Mouse (Mus musculus): ENCODE results near the gene Golt1a. TPM values are rescaled to one million over a fixed set of nuclear protein-coding genes. Genes with fewer than 3 reads are reported as not detected.
"Not testable (repeated sequence)": the region's sequence is repeated elsewhere in the genome, so short reads cannot be mapped to it uniquely, and the experiment has no call there.

The Golt1a gene
- polyA plus RNA-seq, 1 experiment from 2014 or later, result not detected

DNA sequence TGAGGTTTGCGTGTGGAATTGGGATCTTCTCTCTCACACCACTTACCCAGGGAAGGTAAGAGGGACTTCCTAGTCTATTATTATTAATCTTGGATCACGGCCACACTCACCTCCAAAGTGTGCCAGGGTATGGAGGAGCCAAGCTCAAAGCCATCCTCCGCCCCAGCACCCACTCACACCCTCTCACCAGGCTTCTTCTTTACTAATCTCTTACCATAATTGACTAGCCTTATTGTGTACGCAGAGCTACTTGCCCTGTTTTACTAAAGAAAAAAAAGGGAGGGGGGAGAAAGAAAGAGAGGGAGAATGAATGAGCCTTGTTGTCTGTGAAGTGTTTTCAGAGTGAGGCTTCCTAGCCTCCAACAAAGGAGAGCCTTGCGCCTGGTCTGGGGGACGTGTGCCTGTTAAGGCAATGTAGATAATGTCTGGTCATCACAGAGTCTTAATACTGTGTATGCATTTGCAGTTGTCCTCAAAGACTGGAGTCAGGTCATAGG lies 18.7 kb downstream of the Golt1a start:
- H3K4me1 ChIP-seq (ENCODE audit: control insufficient read depth, insufficient read depth, low read length), result peaks cover 21% of the 10 kb centered on the region
- no peaks in the 10 kb centered on the region for H3K36me3 ChIP-seq (ENCODE audit: control insufficient read depth, insufficient read depth, low read length)
- H3K4me2 ChIP-seq (ENCODE audit: low read length), result no peak overlapping the region
- no peaks in the 10 kb centered on the region for H3K9me3 ChIP-seq (ENCODE audit: control insufficient read depth, low read length)
- DNase-seq, result peak; percentile 38
- 50% methylated on average over 6 of the region's 6 CpGs for WGBS
- H3K9ac ChIP-seq (replicated peaks; ENCODE audit: low read length), result no peak overlapping the region
- no peak for ATAC-seq (ENCODE audit: low FRiP score, low TSS enrichment)
- peaks cover 10% of the 10 kb centered on the region; the same call in 1 of the 2 replicates for H3K27me3 ChIP-seq (ENCODE audit: control insufficient read depth, insufficient read depth, low read length)
- no peak overlapping the region for H3K27ac ChIP-seq (replicated peaks; ENCODE audit: low read depth, low read length)
- H3K4me3 ChIP-seq (replicated peaks; ENCODE audit: low read depth, low read length), result no peak overlapping the region

DNA sequence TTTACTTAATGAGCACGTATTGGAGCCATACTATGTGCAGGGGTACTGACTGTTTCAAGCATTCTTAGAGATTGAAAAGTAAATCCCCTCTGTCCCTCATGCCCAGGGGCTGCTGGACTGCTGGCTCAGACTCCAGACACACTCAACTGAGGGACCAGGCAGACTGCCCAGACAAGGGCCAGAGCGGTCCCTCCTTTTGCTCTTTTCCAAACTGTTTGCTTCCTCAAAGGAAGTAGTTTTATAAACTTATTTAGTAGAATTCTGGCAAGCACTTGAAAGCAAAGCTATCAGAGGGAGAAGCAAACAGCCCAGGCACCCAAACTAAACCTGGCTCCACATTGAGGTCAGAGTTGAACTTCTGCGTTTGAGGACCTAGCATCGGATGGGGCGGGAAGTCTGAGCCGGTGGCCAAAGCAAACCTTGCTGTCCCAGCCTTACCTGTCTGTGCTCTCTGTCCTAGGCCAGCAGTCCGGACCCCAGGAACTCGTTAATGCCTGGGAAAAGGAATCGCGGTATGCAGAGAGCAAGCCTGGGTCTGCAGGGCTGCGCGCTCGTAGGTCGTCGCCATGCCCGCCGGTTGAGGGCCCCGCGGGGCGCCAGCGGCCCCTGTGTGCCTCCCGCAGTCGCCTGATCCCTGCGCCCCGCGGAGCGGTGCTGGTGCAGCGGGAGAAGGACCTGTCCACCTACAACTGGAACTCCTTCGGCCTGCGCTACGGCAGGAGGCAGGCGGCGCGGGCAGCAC lies 19.5 kb downstream of the Golt1a start:
- H3K9me3 ChIP-seq (ENCODE audit: control insufficient read depth, low read length), result no peaks in the 10 kb centered on the region
- H3K9ac ChIP-seq (replicated peaks; ENCODE audit: low read length), result no peak overlapping the region; the same call in 1 of the 2 replicates
- H3K4me1 ChIP-seq (ENCODE audit: control insufficient read depth, insufficient read depth, low read length), result peaks cover 21% of the 10 kb centered on the region
- ATAC-seq (ENCODE audit: low FRiP score, low TSS enrichment) (no peak), DNase-seq (peak; percentile 31)
- H3K36me3 ChIP-seq (ENCODE audit: control insufficient read depth, insufficient read depth, low read length), result no peaks in the 10 kb centered on the region
- H3K27me3 ChIP-seq (ENCODE audit: control insufficient read depth, insufficient read depth, low read length), result peaks cover 10% of the 10 kb centered on the region; the same call in 1 of the 2 replicates
- H3K4me2 ChIP-seq (ENCODE audit: low read length), result peak overlapping the region; percentile 55
- no peak overlapping the region for H3K27ac ChIP-seq (replicated peaks; ENCODE audit: low read depth, low read length)
- H3K4me3 ChIP-seq (replicated peaks; ENCODE audit: low read depth, low read length), result peak overlapping the region; percentile 28; the same call in 1 of the 2 replicates
- 9% methylated on average over 34 of the region's 34 CpGs for WGBS

DNA sequence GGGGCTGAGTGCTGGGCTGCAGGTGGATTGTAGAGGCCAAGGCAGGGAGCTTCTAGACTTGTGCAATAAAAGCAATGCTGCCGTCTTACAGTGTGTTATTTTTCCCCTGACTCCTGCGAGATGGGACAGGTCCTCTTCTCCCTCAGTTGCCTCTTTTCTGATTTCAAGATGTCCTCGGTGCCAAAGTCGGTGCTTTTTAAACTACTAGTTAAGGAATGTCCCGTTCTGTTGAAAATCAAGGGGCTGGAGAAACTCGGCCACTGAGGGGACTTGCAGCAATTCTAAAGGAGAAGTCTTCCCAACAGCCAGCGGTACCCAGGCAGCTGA lies 20.0 kb downstream of the Golt1a start:
- Histone ChIP-seq H3K4me1 (ENCODE audit: control insufficient read depth, insufficient read depth, low read length) (peaks cover 21% of the 10 kb centered on the region), H3K9ac (replicated peaks; ENCODE audit: low read length) (no peak overlapping the region; the same call in 1 of the 2 replicates), H3K4me3 (replicated peaks; ENCODE audit: low read depth, low read length) (peak overlapping the region; percentile 28; the same call in 1 of the 2 replicates), H3K27ac (replicated peaks; ENCODE audit: low read depth, low read length) (no peak overlapping the region), H3K9me3 (ENCODE audit: control insufficient read depth, low read length) (no peaks in the 10 kb centered on the region), H3K27me3 (ENCODE audit: control insufficient read depth, insufficient read depth, low read length) (peaks cover 10% of the 10 kb centered on the region; the same call in 1 of the 2 replicates), H3K36me3 (ENCODE audit: control insufficient read depth, insufficient read depth, low read length) (no peaks in the 10 kb centered on the region), H3K4me2 (ENCODE audit: low read length) (peak overlapping the region; percentile 55)
- ATAC-seq (ENCODE audit: low FRiP score, low TSS enrichment), result no peak
- WGBS, result 25% methylated on average over 7 of the region's 7 CpGs
- no peak for DNase-seq

DNA sequence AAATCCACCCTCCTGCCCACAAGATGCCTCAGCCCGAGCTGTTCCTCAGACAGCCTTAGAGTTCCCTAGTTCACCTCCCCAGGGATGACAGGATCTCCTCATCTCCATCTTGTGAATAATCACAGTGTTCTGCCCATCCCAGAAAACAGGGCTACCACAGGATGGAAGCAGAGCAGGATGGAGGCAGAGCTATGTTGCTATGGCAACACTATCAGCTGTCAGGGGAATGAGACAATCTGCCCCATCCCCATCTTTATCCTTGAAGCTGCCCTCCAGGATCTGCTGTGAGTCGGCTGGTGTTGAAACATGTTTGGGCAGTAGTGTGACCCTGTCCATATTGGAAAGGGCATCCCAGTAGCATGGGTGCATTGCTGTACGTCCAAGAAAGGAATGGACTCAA lies 21.5 kb downstream of the Golt1a start:
- 20% methylated on average over 3 of the region's 3 CpGs for WGBS
- DNase-seq, result peak; percentile 80
- Histone ChIP-seq H3K9ac (replicated peaks; ENCODE audit: low read length) (no peak overlapping the region), H3K4me1 (ENCODE audit: control insufficient read depth, insufficient read depth, low read length) (peaks cover 21% of the 10 kb centered on the region), H3K4me3 (replicated peaks; ENCODE audit: low read depth, low read length) (no peak overlapping the region), H3K9me3 (ENCODE audit: control insufficient read depth, low read length) (no peaks in the 10 kb centered on the region), H3K27ac (replicated peaks; ENCODE audit: low read depth, low read length) (peak overlapping the region; percentile 50), H3K27me3 (ENCODE audit: control insufficient read depth, insufficient read depth, low read length) (peaks cover 10% of the 10 kb centered on the region; the same call in 1 of the 2 replicates), H3K36me3 (ENCODE audit: control insufficient read depth, insufficient read depth, low read length) (no peaks in the 10 kb centered on the region), H3K4me2 (ENCODE audit: low read length) (peak overlapping the region; percentile 27; the same call in 1 of the 2 replicates)
- ATAC-seq (ENCODE audit: low FRiP score, low TSS enrichment), result peak; percentile 53; the same call in 1 of the 2 replicates

DNA sequence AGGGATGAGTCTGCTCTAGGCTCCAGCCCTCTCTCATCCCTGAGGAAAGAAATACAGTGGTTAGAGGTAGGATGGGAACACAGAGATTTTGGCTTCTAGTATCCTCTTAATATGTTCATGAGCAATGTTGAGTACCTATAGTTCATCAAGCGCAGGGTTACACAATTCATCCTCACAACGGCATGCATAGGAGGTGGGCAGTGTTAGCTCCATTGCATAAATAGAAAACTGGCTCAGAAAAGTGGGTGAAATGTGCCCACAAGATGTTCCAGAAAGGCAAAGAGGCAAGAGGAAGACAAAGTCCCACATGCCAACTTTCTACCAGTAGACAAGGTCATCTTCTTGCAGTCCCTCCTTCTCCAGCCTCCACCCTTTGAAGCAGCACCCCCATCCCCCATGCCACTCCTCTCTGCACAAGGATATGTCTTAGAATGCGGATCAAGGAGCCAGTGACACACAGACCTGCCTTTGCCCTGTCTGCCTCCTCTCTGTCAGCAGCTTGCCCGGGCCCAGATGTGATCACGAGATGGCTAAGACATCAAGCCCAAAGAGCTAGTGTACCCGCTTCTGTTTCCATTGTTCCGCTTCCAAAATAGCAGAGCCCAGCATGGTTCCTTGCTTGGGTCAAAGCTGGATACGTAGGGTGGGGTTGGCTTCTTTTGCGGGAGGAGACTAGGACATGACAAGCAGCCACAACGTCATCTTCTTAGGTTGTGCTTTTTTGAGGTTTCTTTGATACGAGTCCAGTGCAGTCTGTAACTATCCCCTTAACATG lies 23.2 kb downstream of the Golt1a start:
- no peak for ATAC-seq (ENCODE audit: low FRiP score, low TSS enrichment)
- H3K4me1 ChIP-seq (ENCODE audit: control insufficient read depth, insufficient read depth, low read length), result peaks cover 21% of the 10 kb centered on the region
- no peaks in the 10 kb centered on the region for H3K36me3 ChIP-seq (ENCODE audit: control insufficient read depth, insufficient read depth, low read length)
- H3K27ac ChIP-seq (replicated peaks; ENCODE audit: low read depth, low read length), result no peak overlapping the region
- H3K9ac ChIP-seq (replicated peaks; ENCODE audit: low read length), result no peak overlapping the region
- H3K4me3 ChIP-seq (replicated peaks; ENCODE audit: low read depth, low read length), result no peak overlapping the region
- peaks cover 10% of the 10 kb centered on the region; the same call in 1 of the 2 replicates for H3K27me3 ChIP-seq (ENCODE audit: control insufficient read depth, insufficient read depth, low read length)
- no peaks in the 10 kb centered on the region for H3K9me3 ChIP-seq (ENCODE audit: control insufficient read depth, low read length)
- H3K4me2 ChIP-seq (ENCODE audit: low read length), result no peak overlapping the region
- no peak for DNase-seq
- 89% methylated on average over 11 of the region's 11 CpGs for WGBS

DNA sequence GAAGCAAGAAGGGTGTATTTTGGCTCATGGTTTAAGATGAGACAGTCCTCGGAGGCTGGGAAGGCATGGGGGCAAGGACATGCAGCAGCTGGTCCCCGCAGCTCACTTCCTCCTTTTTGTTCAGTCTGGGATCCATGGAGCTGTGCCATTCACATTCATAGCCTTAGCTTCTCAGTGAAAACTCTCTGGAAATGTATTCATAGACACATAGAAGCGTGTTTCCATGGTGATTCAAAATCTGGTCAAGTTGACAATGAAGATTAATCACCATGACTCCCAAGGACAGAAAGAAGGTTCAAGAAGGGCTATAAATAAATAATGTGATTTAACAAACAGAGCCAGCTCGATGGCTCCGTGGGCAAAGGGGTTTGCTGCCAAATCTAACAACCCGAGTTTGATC lies 24.3 kb downstream of the Golt1a start:
- H3K27ac ChIP-seq (replicated peaks; ENCODE audit: low read depth, low read length), result no peak overlapping the region
- DNase-seq (peak; percentile 56), ATAC-seq (ENCODE audit: low FRiP score, low TSS enrichment) (no peak)
- H3K9ac ChIP-seq (replicated peaks; ENCODE audit: low read length), result no peak overlapping the region
- no peak overlapping the region for H3K4me2 ChIP-seq (ENCODE audit: low read length)
- no peak overlapping the region for H3K4me3 ChIP-seq (replicated peaks; ENCODE audit: low read depth, low read length)
- no peaks in the 10 kb centered on the region for H3K9me3 ChIP-seq (ENCODE audit: control insufficient read depth, low read length)
- H3K36me3 ChIP-seq (ENCODE audit: control insufficient read depth, insufficient read depth, low read length), result no peaks in the 10 kb centered on the region
- H3K4me1 ChIP-seq (ENCODE audit: control insufficient read depth, insufficient read depth, low read length), result peaks cover 21% of the 10 kb centered on the region
- H3K27me3 ChIP-seq (ENCODE audit: control insufficient read depth, insufficient read depth, low read length), result peaks cover 9% of the 10 kb centered on the region; the same call in 1 of the 2 replicates
- WGBS, result 21% methylated on average over 6 of the region's 6 CpGs

DNA sequence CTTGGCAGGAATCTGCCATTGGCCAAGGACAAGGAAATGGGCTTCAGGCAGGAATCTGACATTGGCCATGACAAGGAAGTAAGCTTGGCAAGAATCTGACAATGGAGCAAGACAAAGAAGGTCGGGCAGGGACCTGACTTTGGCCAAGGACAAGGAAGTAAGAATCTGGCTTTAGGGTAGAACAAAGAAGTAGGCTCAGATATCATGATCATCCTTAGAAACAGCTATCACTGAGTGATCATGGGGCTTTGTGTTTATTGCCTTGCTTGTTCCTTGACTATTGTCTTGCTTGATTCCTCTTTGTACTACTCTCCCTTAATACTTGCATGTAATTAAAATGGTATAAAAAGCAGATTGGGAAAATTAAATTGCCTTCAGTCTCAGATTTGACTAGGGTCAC lies 30.8 kb downstream of the Golt1a start:
- not testable (repeated sequence) for H3K36me3 ChIP-seq (ENCODE audit: control insufficient read depth, insufficient read depth, low read length); H3K4me3 ChIP-seq (replicated peaks; ENCODE audit: low read depth, low read length); H3K9me3 ChIP-seq (ENCODE audit: control insufficient read depth, low read length); H3K4me1 ChIP-seq (ENCODE audit: control insufficient read depth, insufficient read depth, low read length); DNase-seq; H3K9ac ChIP-seq (replicated peaks; ENCODE audit: low read length); H3K4me2 ChIP-seq (ENCODE audit: low read length); ATAC-seq (ENCODE audit: low FRiP score, low TSS enrichment); H3K27ac ChIP-seq (replicated peaks; ENCODE audit: low read depth, low read length); H3K27me3 ChIP-seq (ENCODE audit: control insufficient read depth, insufficient read depth, low read length)
- WGBS, result 50% methylated on average over 1 of the region's 1 CpGs

DNA sequence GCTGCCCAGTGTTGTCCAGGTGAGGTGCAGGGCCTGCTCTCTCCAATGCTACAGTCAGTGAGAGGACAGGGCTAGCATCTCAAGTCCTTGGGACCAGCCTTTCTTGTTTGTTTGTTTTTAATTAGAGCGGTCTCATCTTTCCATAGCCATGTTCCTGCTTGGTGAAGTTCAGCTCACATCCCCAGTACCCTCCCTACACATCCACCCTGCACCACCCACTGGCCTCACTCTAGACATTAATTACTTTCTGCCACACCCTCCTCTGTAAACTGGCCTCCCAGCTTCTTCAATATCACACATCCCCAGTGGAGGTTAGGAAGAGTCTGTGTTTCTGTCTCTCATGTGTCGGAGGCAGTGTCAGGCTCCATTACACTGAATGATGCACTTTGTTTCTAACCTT lies 34.8 kb downstream of the Golt1a start:
- H3K27me3 ChIP-seq (ENCODE audit: control insufficient read depth, insufficient read depth, low read length), result no peaks in the 10 kb centered on the region
- 95% methylated on average over 2 of the region's 2 CpGs for WGBS
- ATAC-seq (ENCODE audit: low FRiP score, low TSS enrichment), result no peak

More for the DNA sequence above, 34.8 kb downstream of the Golt1a start:
- Histone ChIP-seq H3K4me2 (ENCODE audit: low read length) (no peak overlapping the region), H3K36me3 (ENCODE audit: control insufficient read depth, insufficient read depth, low read length) (no peaks in the 10 kb centered on the region), H3K4me1 (ENCODE audit: control insufficient read depth, insufficient read depth, low read length) (no peaks in the 10 kb centered on the region), H3K27ac (replicated peaks; ENCODE audit: low read depth, low read length) (no peak overlapping the region), H3K9ac (replicated peaks; ENCODE audit: low read length) (no peak overlapping the region), H3K4me3 (replicated peaks; ENCODE audit: low read depth, low read length) (no peak overlapping the region), H3K9me3 (ENCODE audit: control insufficient read depth, low read length) (no peaks in the 10 kb centered on the region)
- DNase-seq, result no peak

Measured in midbrain, embryonic 14.5 days (tissue).